Mouse (Mus musculus) kidney, adult 2 months (tissue): ENCODE measurements around the gene 1190002N15Rik. TPM values are rescaled to one million over a fixed set of nuclear protein-coding genes. Genes with fewer than 3 reads are reported as not detected.

Source experiments
- DNase-seq: peaks from one replicate; pipeline ENCODE4 v3.0.0; 2021
- H3K27ac ChIP-seq: fragments of 200-500 bp; 2 replicates; pipeline ENCODE4 v1.5.1; 2012; ENCODE audit warnings: low read depth, low read length, control low read depth, inconsistent platforms; ENCODE audit not compliant: insufficient read depth
- H3K27me3 ChIP-seq: fragments of 200-500 bp; replicated peaks from 2 replicates; pipeline ENCODE4 v1.6.1; 2012; ENCODE audit warnings: mild to moderate bottlenecking, moderate library complexity, low read length, inconsistent platforms; ENCODE audit not compliant: control insufficient read depth, insufficient read depth
- H3K36me3 ChIP-seq: fragments of 200-500 bp; 2 replicates; pipeline ENCODE4 v1.6.1; 2012; ENCODE audit warnings: mild to moderate bottlenecking, moderate library complexity, low read length, inconsistent platforms; ENCODE audit not compliant: control insufficient read depth, insufficient read depth
- H3K4me1 ChIP-seq: fragments of 200-500 bp; 2 replicates; pipeline ENCODE4 v1.6.1; 2011; ENCODE audit warnings: low read length; ENCODE audit not compliant: control insufficient read depth, insufficient read depth
- H3K4me3 ChIP-seq: fragments of 200-500 bp; 2 replicates; pipeline ENCODE4 v1.5.1; 2011; ENCODE audit warnings: mild to moderate bottlenecking, low read depth, low read length, control low read depth; ENCODE audit not compliant: insufficient read depth
- CTCF ChIP-seq: fragments of 200-500 bp; conservative IDR thresholded peaks from 2 replicates; pipeline ENCODE4 v1.5.1; 2011; ENCODE audit warnings: low read depth, mild to moderate bottlenecking, control low read depth, low read length, moderate library complexity, mixed read lengths; ENCODE audit not compliant: insufficient read depth, insufficient read length
- POLR2A ChIP-seq: fragments of 200-500 bp; IDR thresholded peaks from one replicate; pipeline ENCODE4 v1.6.1; 2011; ENCODE audit warnings: low read depth, low read length, control low read depth
- WGBS: fragments of 180-500 bp; shearing (Covaris S2); methylation state at CpG from one replicate; pipeline ENCODE4 v1.1.7; 2018; 5-methylcytosine and 5-hydroxymethylcytosine counted together
- polyA plus RNA-seq: library from polyadenylated mRNA; depleted of rRNA; stranded (reverse); fragments of >200 nt; gene quantifications from 2 replicates; pipeline ENCODE4 v1.2.3, GENCODE M21; 2012; rRNA removed

1190002N15Rik gene
- polyA plus RNA-seq, 1 experiment = 3.7 TPM

- H3K27ac ChIP-seq = no peak overlapping the region
- no peaks in the 10 kb centered on the region for H3K4me1 ChIP-seq
- DNase-seq = no peak
- TF ChIP-seq POLR2A (no peak), CTCF (no peak)
- H3K36me3 ChIP-seq = no peaks in the 10 kb centered on the region
- H3K27me3 ChIP-seq = no peaks in the 10 kb centered on the region; the same call in 1 of the 2 replicates
- WGBS = 52% methylated on average over 2 of the region's 2 CpGs
- H3K4me3 ChIP-seq = no peak overlapping the region
These were observed 66.4 kb downstream of the 1190002N15Rik start for GRCm38 (mm10) chr9:94471485-94471884.

Other genes with a start within 250 kb of the 1190002N15Rik start
- 1.2 and 1.5 TPM in 2 replicates for gene Slc9a9, start 131.8 kb upstream of the 1190002N15Rik start, polyA plus RNA-seq